Mouse (Mus musculus) hindbrain, embryonic 13.5 days (tissue): ENCODE results near the gene Aarsd1. TPM values are rescaled to one million over a fixed set of nuclear protein-coding genes. Genes with fewer than 3 reads are reported as not detected.
A peak's percentile ranks its signal among the peaks of the same experiment; 100 is the strongest.
"Not testable (repeated sequence)": the region's sequence is repeated elsewhere in the genome, so short reads cannot be mapped to it uniquely, and the experiment has no call there.

Experiments
- ATAC-seq: fragments of 200-750 bp; cut with Nextera tagmentation; 2 replicates; pipeline ENCODE4 v1.8.0; 2017; ENCODE audit warnings: moderate TSS enrichment; ENCODE audit not compliant: low FRiP score
- H3K27ac ChIP-seq: fragments of 300-500 bp; sonication (generic); 2 replicates; pipeline ENCODE4 v1.5.1; 2015; ENCODE audit warnings: inconsistent platforms, mild to moderate bottlenecking, moderate library complexity
- H3K27me3 ChIP-seq: fragments of 300-500 bp; sonication (generic); 2 replicates; pipeline ENCODE4 v1.6.1; 2015; ENCODE audit warnings: mild to moderate bottlenecking, inconsistent platforms
- H3K36me3 ChIP-seq: fragments of 300-500 bp; sonication (generic); 2 replicates; pipeline ENCODE4 v1.6.1; 2015; ENCODE audit warnings: mild to moderate bottlenecking, inconsistent platforms
- H3K4me1 ChIP-seq: fragments of 300-500 bp; sonication (generic); replicated peaks from 2 replicates; pipeline ENCODE4 v1.6.1; 2015; ENCODE audit warnings: inconsistent platforms
- H3K4me2 ChIP-seq: fragments of 300-500 bp; sonication (generic); 2 replicates; pipeline ENCODE4 v1.6.1; 2015; ENCODE audit warnings: inconsistent platforms, mild to moderate bottlenecking, moderate library complexity
- H3K4me3 ChIP-seq: fragments of 300-500 bp; sonication (generic); 2 replicates; pipeline ENCODE4 v1.5.1; 2015; ENCODE audit warnings: mild to moderate bottlenecking, inconsistent platforms
- H3K9ac ChIP-seq: fragments of 300-500 bp; sonication (generic); 2 replicates; pipeline ENCODE4 v1.6.1; 2015; ENCODE audit warnings: mild to moderate bottlenecking, inconsistent platforms
- H3K9me3 ChIP-seq: fragments of 300-500 bp; sonication (generic); 2 replicates; pipeline ENCODE4 v1.6.1; 2016; ENCODE audit warnings: inconsistent platforms
- WGBS: fragments of 180-500 bp; shearing (Covaris S2); methylation state at CpG from one replicate; pipeline ENCODE4 v1.1.7; 2015; 5-methylcytosine and 5-hydroxymethylcytosine counted together
- polyA plus RNA-seq: library from polyadenylated mRNA; unstranded; fragments of >200 nt; fragmentation: Nextera tagmentation; extraction: Ambion mirVana; gene quantifications from 2 replicates; pipeline ENCODE4 v1.2.1, GENCODE M21; 2015

Aarsd1 gene
- polyA plus RNA-seq = 91.5 and 96.2 TPM in 2 replicates

GRCm38 (mm10) chr11:101417101-101417855 lies at the start of gene Aarsd1:
Aarsd1 (minus strand) TSS chr11:101417615.
- Histone ChIP-seq H3K9ac (peak within 1 kb of the TSS; percentile 90), H3K27ac (peak within 1 kb of the TSS; percentile 89), H3K4me2 (peak within 1 kb of the TSS; percentile 77), H3K4me1 (peaks cover 14% of the 10 kb centered on the region), H3K4me3 (peak within 1 kb of the TSS; percentile 74), H3K9me3 (no peaks in the 10 kb centered on the region), H3K36me3 (peaks cover 14% of the 10 kb centered on the region), H3K27me3 (no peaks in the 10 kb centered on the region)
- WGBS = under 1% methylated on average over 45 of the region's 45 CpGs
- ATAC-seq = peak; percentile 82

GRCm38 (mm10) chr11:101466552-101466950 lies 49.1 kb upstream of the Aarsd1 start:
- peak overlapping the region; percentile 94 for H3K4me3 ChIP-seq
- WGBS = 65% methylated on average over 5 of the region's 5 CpGs
- H3K4me2 ChIP-seq = peak overlapping the region; percentile 92
- not testable (repeated sequence) for H3K9me3 ChIP-seq, H3K27me3 ChIP-seq, H3K27ac ChIP-seq, ATAC-seq
- peaks cover 71% of the 10 kb centered on the region for H3K4me1 ChIP-seq
- H3K9ac ChIP-seq = peak overlapping the region; percentile 98; the same call in 1 of the 2 replicates
- H3K36me3 ChIP-seq = peaks cover 21% of the 10 kb centered on the region

GRCm38 (mm10) chr11:101465869-101466551 lies 48.6 kb upstream of the Aarsd1 start, which contains the start of gene Vat1:
Vat1 (minus strand) TSS chr11:101466230.
- H3K36me3 ChIP-seq = peaks cover 21% of the 10 kb centered on the region
- no peaks in the 10 kb centered on the region for H3K9me3 ChIP-seq
- peak within 1 kb of the TSS; percentile 98 for H3K9ac ChIP-seq
- peak; percentile 70 for ATAC-seq
- H3K27ac ChIP-seq = peak within 1 kb of the TSS; percentile 97
- H3K27me3 ChIP-seq = no peaks in the 10 kb centered on the region
- WGBS = 2% methylated on average over 55 of the region's 60 CpGs
- H3K4me2 ChIP-seq = peak within 1 kb of the TSS; percentile 92
- H3K4me3 ChIP-seq = peak within 1 kb of the TSS; percentile 94
- H3K4me1 ChIP-seq = peaks cover 67% of the 10 kb centered on the region

GRCm38 (mm10) chr11:101465101-101465868 lies 47.9 kb upstream of the Aarsd1 start:
- H3K9me3 ChIP-seq = no peaks in the 10 kb centered on the region
- 2% methylated on average over 51 of the region's 51 CpGs for WGBS
- peak overlapping the region; percentile 94 for H3K4me3 ChIP-seq
- H3K27ac ChIP-seq = peak overlapping the region; percentile 97
- H3K4me1 ChIP-seq = peaks cover 61% of the 10 kb centered on the region
- H3K36me3 ChIP-seq = peaks cover 24% of the 10 kb centered on the region
- no peaks in the 10 kb centered on the region for H3K27me3 ChIP-seq
- ATAC-seq = peak; percentile 44
- H3K9ac ChIP-seq = peak overlapping the region; percentile 98
- peak overlapping the region; percentile 92 for H3K4me2 ChIP-seq

- 10% methylated on average over 12 of the region's 12 CpGs for WGBS
- peaks cover 55% of the 10 kb centered on the region for H3K4me1 ChIP-seq
- H3K9me3 ChIP-seq = no peaks in the 10 kb centered on the region
- H3K4me2 ChIP-seq = peak within 1 kb of the TSS; percentile 92
- ATAC-seq = no peak
- peak within 1 kb of the TSS; percentile 97 for H3K27ac ChIP-seq
- H3K36me3 ChIP-seq = peaks cover 32% of the 10 kb centered on the region
- H3K9ac ChIP-seq = peak within 1 kb of the TSS; percentile 98
- no peaks in the 10 kb centered on the region for H3K27me3 ChIP-seq
- peak within 1 kb of the TSS; percentile 94 for H3K4me3 ChIP-seq
These were observed 47.0 kb upstream of the Aarsd1 start, which contains the start of gene Rnd2 for GRCm38 (mm10) chr11:101464211-101465100. Rnd2 (plus strand) TSS chr11:101464999.

GRCm38 (mm10) chr11:101462583-101463440 lies 45.4 kb upstream of the Aarsd1 start:
- Histone ChIP-seq H3K36me3 (peaks cover 49% of the 10 kb centered on the region), H3K4me1 (peaks cover 46% of the 10 kb centered on the region), H3K27me3 (no peaks in the 10 kb centered on the region), H3K27ac (peak overlapping the region; percentile 64), H3K4me3 (peak overlapping the region; percentile 94), H3K9me3 (no peaks in the 10 kb centered on the region), H3K4me2 (peak overlapping the region; percentile 92), H3K9ac (peak overlapping the region; percentile 98)
- ATAC-seq = no peak
- 28% methylated on average over 13 of the region's 13 CpGs for WGBS

GRCm38 (mm10) chr11:101462141-101462540 lies 44.7 kb upstream of the Aarsd1 start:
- Histone ChIP-seq H3K27me3 (no peaks in the 10 kb centered on the region), H3K4me3 (no peak overlapping the region), H3K27ac (peak overlapping the region; percentile 64; the same call in 1 of the 2 replicates), H3K4me1 (peaks cover 39% of the 10 kb centered on the region), H3K9me3 (no peaks in the 10 kb centered on the region), H3K9ac (0 out of 2 replicates have a peak overlapping the region, but pooled peaks have one; percentile 24), H3K36me3 (peaks cover 55% of the 10 kb centered on the region), H3K4me2 (peak overlapping the region; percentile 92; the same call in 1 of the 2 replicates)
- WGBS = 58% methylated on average over 14 of the region's 14 CpGs
- no peak for ATAC-seq

- Histone ChIP-seq H3K27ac (no peak overlapping the region), H3K4me3 (no peak overlapping the region), H3K36me3 (peaks cover 66% of the 10 kb centered on the region), H3K27me3 (no peaks in the 10 kb centered on the region), H3K9me3 (no peaks in the 10 kb centered on the region), H3K4me2 (no peak overlapping the region), H3K9ac (no peak overlapping the region), H3K4me1 (peaks cover 29% of the 10 kb centered on the region)
- ATAC-seq = no peak
- WGBS = 92% methylated on average over 15 of the region's 15 CpGs
These were observed 42.9 kb upstream of the Aarsd1 start for GRCm38 (mm10) chr11:101460321-101460720.

- Histone ChIP-seq H3K9me3 (no peaks in the 10 kb centered on the region), H3K36me3 (peaks cover 66% of the 10 kb centered on the region), H3K27ac (no peak overlapping the region; the same call in 1 of the 2 replicates), H3K9ac (no peak overlapping the region; the same call in 1 of the 2 replicates), H3K27me3 (no peaks in the 10 kb centered on the region), H3K4me2 (no peak overlapping the region), H3K4me1 (peaks cover 32% of the 10 kb centered on the region), H3K4me3 (no peak overlapping the region)
- WGBS = 39% methylated on average over 6 of the region's 6 CpGs
- ATAC-seq = no peak
These were observed 42.3 kb upstream of the Aarsd1 start for GRCm38 (mm10) chr11:101459716-101460115.

- WGBS = 85% methylated on average over 12 of the region's 12 CpGs
- no peak for ATAC-seq
- H3K36me3 ChIP-seq = peaks cover 66% of the 10 kb centered on the region
These were observed 40.8 kb upstream of the Aarsd1 start for GRCm38 (mm10) chr11:101458217-101458616.

More at GRCm38 (mm10) chr11:101458217-101458616, 40.8 kb upstream of the Aarsd1 start:
- no peaks in the 10 kb centered on the region for H3K9me3 ChIP-seq
- no peak overlapping the region for H3K27ac ChIP-seq
- peaks cover 17% of the 10 kb centered on the region for H3K4me1 ChIP-seq
- no peaks in the 10 kb centered on the region for H3K27me3 ChIP-seq
- H3K9ac ChIP-seq = 0 out of 2 replicates have a peak overlapping the region, but pooled peaks have one; percentile 3
- no peak overlapping the region for H3K4me3 ChIP-seq
- no peak overlapping the region for H3K4me2 ChIP-seq
